Mouse (Mus musculus) heart, embryonic 15.5 days (tissue): ENCODE data around the gene Gm3233. TPM values are rescaled to one million over a fixed set of nuclear protein-coding genes. Genes with fewer than 3 reads are reported as not detected.
"Not testable (repeated sequence)": the region's sequence is repeated elsewhere in the genome, so short reads cannot be mapped to it uniquely, and the experiment has no call there.

Experiments used
- ATAC-seq: fragments of 200-750 bp; cut with Nextera tagmentation; replicated peaks from 2 replicates; pipeline ENCODE4 v1.8.0; 2017; ENCODE audit warnings: low read depth, moderate TSS enrichment; ENCODE audit not compliant: insufficient number of reproducible peaks, insufficient read depth, low FRiP score
- H3K27ac ChIP-seq: fragments of 300-500 bp; sonication (generic); 2 replicates; pipeline ENCODE4 v1.5.1; 2015; ENCODE audit warnings: mild to moderate bottlenecking, inconsistent platforms
- H3K27me3 ChIP-seq: fragments of 300-500 bp; sonication (generic); 2 replicates; pipeline ENCODE4 v1.6.1; 2015; ENCODE audit warnings: inconsistent platforms
- H3K36me3 ChIP-seq: fragments of 300-500 bp; sonication (generic); 2 replicates; pipeline ENCODE4 v1.6.1; 2015; ENCODE audit warnings: mild to moderate bottlenecking, inconsistent platforms
- H3K4me1 ChIP-seq: fragments of 300-500 bp; sonication (generic); replicated peaks from 2 replicates; pipeline ENCODE4 v1.6.1; 2015; ENCODE audit warnings: inconsistent platforms
- H3K4me2 ChIP-seq: fragments of 300-500 bp; sonication (generic); 2 replicates; pipeline ENCODE4 v1.6.1; 2015; ENCODE audit warnings: inconsistent platforms, mild to moderate bottlenecking, moderate library complexity
- H3K4me3 ChIP-seq: fragments of 300-500 bp; sonication (generic); 2 replicates; pipeline ENCODE4 v1.5.1; 2015; ENCODE audit warnings: mild to moderate bottlenecking, inconsistent platforms
- H3K9ac ChIP-seq: fragments of 300-500 bp; sonication (generic); 2 replicates; pipeline ENCODE4 v1.6.1; 2015; ENCODE audit warnings: mild to moderate bottlenecking, inconsistent platforms
- H3K9me3 ChIP-seq: fragments of 300-500 bp; sonication (generic); replicated peaks from 2 replicates; pipeline ENCODE4 v1.6.1; 2016; ENCODE audit warnings: inconsistent platforms
- WGBS: fragments of 180-500 bp; shearing (Covaris S2); methylation state at CpG from one replicate; pipeline ENCODE4 v1.1.7; 2015; ENCODE audit warnings: mixed read lengths; 5-methylcytosine and 5-hydroxymethylcytosine counted together
- polyA plus RNA-seq: library from polyadenylated mRNA; unstranded; fragments of >200 nt; fragmentation: Nextera tagmentation; extraction: Ambion mirVana; gene quantifications from 2 replicates; pipeline ENCODE4 v1.2.1, GENCODE M21; 2015

Gm3233 gene
- polyA plus RNA-seq, result not detected in 2 replicates

GRCm38 (mm10) chr10:77759582-77759981, at the start of gene Gm3233:
TSS of gene Gm3233 (minus strand) at chr10:77759682.
- H3K4me2 ChIP-seq, H3K9me3 ChIP-seq, H3K27me3 ChIP-seq, ATAC-seq, H3K4me3 ChIP-seq, H3K27ac ChIP-seq, H3K9ac ChIP-seq, H3K4me1 ChIP-seq, H3K36me3 ChIP-seq: not testable (repeated sequence)
- WGBS, result no CpG with 5 or more reads among the region's 1 CpGs

- Histone ChIP-seq H3K4me1 (no peaks in the 10 kb centered on the region; the same call in 1 of the 2 replicates), H3K4me2 (no peak overlapping the region), H3K4me3 (no peak overlapping the region), H3K27ac (no peak overlapping the region), H3K36me3 (no peaks in the 10 kb centered on the region), H3K9me3 (no peaks in the 10 kb centered on the region), H3K27me3 (no peaks in the 10 kb centered on the region), H3K9ac (no peak overlapping the region)
- ATAC-seq, result no peak
- 62% methylated on average over 3 of the region's 3 CpGs for WGBS
Measured at GRCm38 (mm10) chr10:77804095-77804494, 44.6 kb upstream of the Gm3233 start.

- Histone ChIP-seq H3K4me2 (no peak within 1 kb of the TSS), H3K4me3 (no peak within 1 kb of the TSS), H3K4me1 (peaks cover 13% of the 10 kb centered on the region), H3K36me3 (no peaks in the 10 kb centered on the region), H3K9ac (no peak within 1 kb of the TSS), H3K9me3 (no peaks in the 10 kb centered on the region), H3K27ac (peak within 1 kb of the TSS; percentile 37; the same call in 1 of the 2 replicates), H3K27me3 (no peaks in the 10 kb centered on the region)
- ATAC-seq, result no peak
- 57% methylated on average over 8 of the region's 8 CpGs for WGBS
Measured at GRCm38 (mm10) chr10:77798921-77799508, 39.5 kb upstream of the Gm3233 start, which contains the start of gene Gm19668. TSS of gene Gm19668 (minus strand) at chr10:77799133.

- ATAC-seq, H3K4me3 ChIP-seq, H3K9ac ChIP-seq, H3K36me3 ChIP-seq, H3K4me2 ChIP-seq, H3K9me3 ChIP-seq, H3K27me3 ChIP-seq: not testable (repeated sequence)
- Histone ChIP-seq H3K4me1 (peaks cover 13% of the 10 kb centered on the region), H3K27ac (peak overlapping the region; percentile 37; the same call in 1 of the 2 replicates)
- 28% methylated on average over 3 of the region's 3 CpGs for WGBS
Measured at GRCm38 (mm10) chr10:77798164-77798920, 38.9 kb upstream of the Gm3233 start.

- no peaks in the 10 kb centered on the region for H3K36me3 ChIP-seq
- no peaks in the 10 kb centered on the region for H3K9me3 ChIP-seq
- 2% methylated on average over 3 of the region's 3 CpGs for WGBS
- no peak overlapping the region for H3K4me2 ChIP-seq
- no peak overlapping the region for H3K4me3 ChIP-seq
- no peak overlapping the region for H3K9ac ChIP-seq
- H3K4me1 ChIP-seq, result peaks cover 13% of the 10 kb centered on the region
- H3K27me3 ChIP-seq, result no peaks in the 10 kb centered on the region
- peak overlapping the region; percentile 37; the same call in 1 of the 2 replicates for H3K27ac ChIP-seq
- no peak for ATAC-seq
Measured at GRCm38 (mm10) chr10:77797677-77798076, 38.2 kb upstream of the Gm3233 start.

GRCm38 (mm10) chr10:77794976-77795375, 35.5 kb upstream of the Gm3233 start, which contains the start of gene Gm9639:
TSS of gene Gm9639 (minus strand) at chr10:77795076.
- Histone ChIP-seq H3K4me1 (peaks cover 13% of the 10 kb centered on the region), H3K9me3 (no peaks in the 10 kb centered on the region), H3K9ac (no peak within 1 kb of the TSS), H3K4me2 (no peak within 1 kb of the TSS), H3K4me3 (no peak within 1 kb of the TSS), H3K27me3 (no peaks in the 10 kb centered on the region), H3K36me3 (no peaks in the 10 kb centered on the region), H3K27ac (no peak within 1 kb of the TSS)
- ATAC-seq, result no peak
- WGBS, result 69% methylated on average over 2 of the region's 2 CpGs

GRCm38 (mm10) chr10:77788621-77789020, 29.1 kb upstream of the Gm3233 start:
- no peaks in the 10 kb centered on the region for H3K36me3 ChIP-seq

GRCm38 (mm10) chr10:77787876-77788275, 28.4 kb upstream of the Gm3233 start, which contains the start of gene Gm7137:
TSS of gene Gm7137 (minus strand) at chr10:77788200.
- H3K36me3 ChIP-seq, H3K9me3 ChIP-seq: not testable (repeated sequence)

More at GRCm38 (mm10) chr10:77788621-77789020, 29.1 kb upstream of the Gm3233 start:
- ATAC-seq, result no peak
- Histone ChIP-seq H3K4me2 (no peak overlapping the region), H3K27me3 (no peaks in the 10 kb centered on the region), H3K4me1 (no peaks in the 10 kb centered on the region), H3K9me3 (no peaks in the 10 kb centered on the region), H3K9ac (no peak overlapping the region), H3K27ac (no peak overlapping the region), H3K4me3 (no peak overlapping the region)
- WGBS, result 74% methylated on average over 2 of the region's 2 CpGs

GRCm38 (mm10) chr10:77783396-77783795, 23.9 kb upstream of the Gm3233 start:
- not testable (repeated sequence) for H3K27ac ChIP-seq, H3K36me3 ChIP-seq, H3K4me1 ChIP-seq, H3K9me3 ChIP-seq, H3K27me3 ChIP-seq, H3K4me2 ChIP-seq, H3K4me3 ChIP-seq, H3K9ac ChIP-seq
- peak; percentile 47; the same call in 1 of the 2 replicates for ATAC-seq
- WGBS, result 72% methylated on average over 3 of the region's 3 CpGs

More at GRCm38 (mm10) chr10:77787876-77788275, 28.4 kb upstream of the Gm3233 start, which contains the start of gene Gm7137:
- H3K9ac ChIP-seq, ATAC-seq, H3K4me2 ChIP-seq, H3K4me3 ChIP-seq, H3K27me3 ChIP-seq, H3K27ac ChIP-seq, H3K4me1 ChIP-seq: not testable (repeated sequence)
- WGBS, result 57% methylated on average over 1 of the region's 1 CpGs

GRCm38 (mm10) chr10:77782442-77782841, 23.0 kb upstream of the Gm3233 start, which contains the start of gene Gm3250:
TSS of gene Gm3250 (minus strand) at chr10:77782542.
- H3K27ac ChIP-seq, result not testable (repeated sequence)
- WGBS, result 78% methylated on average over 1 of the region's 1 CpGs

GRCm38 (mm10) chr10:77776844-77777243, 17.4 kb upstream of the Gm3233 start, which contains the start of gene Gm7138:
TSS of gene Gm7138 (minus strand) at chr10:77776944.
- H3K9ac ChIP-seq, H3K4me2 ChIP-seq, H3K9me3 ChIP-seq, H3K27me3 ChIP-seq, H3K36me3 ChIP-seq, ATAC-seq, H3K27ac ChIP-seq, H3K4me3 ChIP-seq, H3K4me1 ChIP-seq: not testable (repeated sequence)
- 42% methylated on average over 1 of the region's 1 CpGs for WGBS

More at GRCm38 (mm10) chr10:77782442-77782841, 23.0 kb upstream of the Gm3233 start, which contains the start of gene Gm3250:
- H3K4me2 ChIP-seq, H3K27me3 ChIP-seq, H3K4me3 ChIP-seq, H3K36me3 ChIP-seq, H3K9ac ChIP-seq, ATAC-seq, H3K9me3 ChIP-seq, H3K4me1 ChIP-seq: not testable (repeated sequence)
